Mouse (Mus musculus) limb, embryonic 14.5 days (tissue): ENCODE results near the gene Glod4. TPM values are rescaled to one million over a fixed set of nuclear protein-coding genes. Genes with fewer than 3 reads are reported as not detected.
A peak's percentile ranks its signal among the peaks of the same experiment; 100 is the strongest.

Source experiments
- ATAC-seq: fragments of 200-750 bp; cut with Nextera tagmentation; 2 replicates; pipeline ENCODE4 v1.8.0; 2017; ENCODE audit warnings: low read depth, moderate number of reproducible peaks, moderate TSS enrichment; ENCODE audit not compliant: low FRiP score
- DNase-seq: peaks from one replicate; pipeline ENCODE4 v3.0.0-alpha.2; 2015; ENCODE audit warnings: low spot score
- H3K27ac ChIP-seq: fragments of 300-500 bp; sonication (generic); replicated peaks from 2 replicates; pipeline ENCODE4 v1.5.1; 2014; ENCODE audit warnings: low read depth, mild to moderate bottlenecking, low read length, moderate library complexity, mixed read lengths
- H3K27me3 ChIP-seq: fragments of 300-500 bp; sonication (generic); 2 replicates; pipeline ENCODE4 v1.6.1; 2014; ENCODE audit warnings: low read length, mixed read lengths; ENCODE audit not compliant: control insufficient read depth, insufficient read depth
- H3K36me3 ChIP-seq: fragments of 300-500 bp; sonication (generic); 2 replicates; pipeline ENCODE4 v1.6.1; 2014; ENCODE audit warnings: mild to moderate bottlenecking, low read length, moderate library complexity, mixed read lengths; ENCODE audit not compliant: control insufficient read depth, insufficient read depth
- H3K4me1 ChIP-seq: fragments of 300-500 bp; sonication (generic); 2 replicates; pipeline ENCODE4 v1.6.1; 2014; ENCODE audit warnings: antibody characterized with exemption, low read length, mixed read lengths; ENCODE audit not compliant: control insufficient read depth, insufficient read depth
- H3K4me2 ChIP-seq: fragments of 300-500 bp; sonication (generic); replicated peaks from 2 replicates; pipeline ENCODE4 v1.6.1; 2014; ENCODE audit warnings: low read depth, mild to moderate bottlenecking, low read length, moderate library complexity; ENCODE audit not compliant: severe bottlenecking
- H3K4me3 ChIP-seq: fragments of 300-500 bp; sonication (generic); replicated peaks from 2 replicates; pipeline ENCODE4 v1.5.1; 2014; ENCODE audit warnings: low read length
- H3K9ac ChIP-seq: fragments of 300-500 bp; sonication (generic); 2 replicates; pipeline ENCODE4 v1.6.1; 2014; ENCODE audit warnings: mild to moderate bottlenecking, low read depth, low read length, moderate library complexity; ENCODE audit not compliant: severe bottlenecking
- H3K9me3 ChIP-seq: fragments of 300-500 bp; sonication (generic); 2 replicates; pipeline ENCODE4 v1.6.1; 2016; ENCODE audit warnings: low read length; ENCODE audit not compliant: control insufficient read depth
- POLR2A ChIP-seq: fragments of 200-500 bp; IDR thresholded peaks from 2 replicates; pipeline ENCODE4 v1.8.0; 2012; ENCODE audit warnings: inconsistent platforms, mild to moderate bottlenecking, moderate library complexity, borderline replicate concordance; ENCODE audit not compliant: insufficient read depth, insufficient read length; ENCODE audit errors: extremely low read depth
- WGBS: fragments of 180-500 bp; shearing (Covaris S2); extraction: QIAGEN DNeasy Blood & Tissue Kit; methylation state at CpG from one replicate; pipeline ENCODE4 v1.1.7; 2014; 5-methylcytosine and 5-hydroxymethylcytosine counted together
- polyA plus RNA-seq, 2 experiments: library from polyadenylated mRNA; depleted of rRNA in 1 of 2; stranded (reverse) in 1 of 2; unstranded in 1 of 2; fragments of >200 nt; fragmentation: Nextera tagmentation in 1 of 2; extraction: Ambion mirVana in 1 of 2; gene quantifications; 2 replicates each; pipeline versions ENCODE4 v1.2.1 to v1.2.3; 2012 to 2014

Glod4 gene
- polyA plus RNA-seq, 2 experiments: 56.2 to 140 TPM

DNA sequence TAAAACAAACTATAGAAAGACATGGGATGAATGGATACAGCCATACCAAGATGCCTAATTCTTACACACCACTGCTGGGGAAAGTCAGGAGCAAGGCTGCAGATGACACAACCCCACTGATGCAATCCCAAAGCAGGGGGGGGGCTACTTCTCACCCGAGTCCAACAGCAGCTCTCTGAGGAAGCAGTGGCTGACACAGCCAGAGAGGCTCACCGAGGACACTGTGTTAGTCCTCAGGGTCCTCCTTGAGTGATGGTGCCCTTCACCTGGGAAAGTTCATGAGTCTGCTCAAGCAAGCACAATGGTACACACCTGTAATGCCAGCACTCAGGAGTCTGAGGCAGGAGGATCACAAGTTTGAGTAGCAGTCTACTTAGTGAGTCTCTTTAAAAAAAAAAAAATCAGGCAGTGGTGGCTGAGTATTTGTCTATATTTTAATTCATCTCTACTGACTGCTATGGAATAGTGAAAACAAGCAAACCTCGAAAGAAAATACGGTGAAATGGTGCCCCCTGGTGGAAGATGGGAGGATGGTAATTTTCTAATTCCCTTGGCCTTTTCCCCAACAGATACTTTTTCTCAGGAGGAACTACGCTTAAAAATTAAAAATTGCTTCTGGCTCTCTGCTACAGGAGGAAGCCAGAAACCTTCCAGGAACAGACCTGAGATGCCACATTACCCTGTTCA lies 76.3 kb downstream of the Glod4 start:
- Histone ChIP-seq H3K4me2 (no peak overlapping the region), H3K36me3 (peaks cover 31% of the 10 kb centered on the region), H3K27me3 (no peaks in the 10 kb centered on the region), H3K27ac (no peak overlapping the region), H3K4me3 (no peak overlapping the region), H3K9me3 (no peaks in the 10 kb centered on the region), H3K4me1 (no peaks in the 10 kb centered on the region), H3K9ac (no peak overlapping the region)
- DNase-seq (peak; percentile 66), ATAC-seq (no peak)
- no peak for TF ChIP-seq POLR2A
- 28% methylated on average over 5 of the region's 5 CpGs for WGBS

- no peak for DNase-seq
- no peaks in the 10 kb centered on the region for H3K9me3 ChIP-seq
- peaks cover 26% of the 10 kb centered on the region for H3K36me3 ChIP-seq
- no peak overlapping the region for H3K4me3 ChIP-seq
- H3K27ac ChIP-seq: no peak overlapping the region
- WGBS: 95% methylated on average over 4 of the region's 4 CpGs
- TF ChIP-seq POLR2A: no peak
- no peak overlapping the region for H3K9ac ChIP-seq
- no peaks in the 10 kb centered on the region for H3K27me3 ChIP-seq
- H3K4me1 ChIP-seq: no peaks in the 10 kb centered on the region
- H3K4me2 ChIP-seq: no peak overlapping the region
- ATAC-seq: no peak
Measured at GRCm38 (mm10) chr11:76166657-76167056, 76.9 kb downstream of the Glod4 start.

DNA sequence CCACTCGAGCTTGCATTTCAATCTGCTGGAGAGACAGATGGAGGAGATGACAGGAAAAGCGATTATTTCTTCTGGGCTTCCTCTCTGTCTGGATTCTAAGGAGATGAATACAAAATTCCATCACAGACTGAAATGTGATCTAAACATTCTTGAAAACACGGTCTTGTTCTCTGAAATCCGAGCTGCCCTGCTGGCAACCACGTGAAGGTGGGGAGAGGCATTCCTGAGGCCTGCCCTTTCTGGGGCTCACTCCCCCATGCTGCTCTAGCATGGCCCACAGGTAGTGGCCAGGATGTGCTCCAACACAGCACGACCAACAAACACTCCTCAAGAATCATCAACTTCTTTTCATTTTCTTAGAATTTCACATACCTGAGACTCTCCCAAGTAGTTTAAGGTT lies 83.3 kb downstream of the Glod4 start:
- no peaks in the 10 kb centered on the region for H3K9me3 ChIP-seq
- no peaks in the 10 kb centered on the region for H3K4me1 ChIP-seq
- TF ChIP-seq POLR2A: no peak
- H3K4me2 ChIP-seq: no peak overlapping the region
- H3K27me3 ChIP-seq: no peaks in the 10 kb centered on the region
- H3K9ac ChIP-seq: no peak overlapping the region
- no peak overlapping the region for H3K4me3 ChIP-seq
- WGBS: 36% methylated on average over 6 of the region's 6 CpGs
- no peak overlapping the region for H3K27ac ChIP-seq
- ATAC-seq (no peak), DNase-seq (peak; percentile 9)
- peaks cover 26% of the 10 kb centered on the region for H3K36me3 ChIP-seq

DNA sequence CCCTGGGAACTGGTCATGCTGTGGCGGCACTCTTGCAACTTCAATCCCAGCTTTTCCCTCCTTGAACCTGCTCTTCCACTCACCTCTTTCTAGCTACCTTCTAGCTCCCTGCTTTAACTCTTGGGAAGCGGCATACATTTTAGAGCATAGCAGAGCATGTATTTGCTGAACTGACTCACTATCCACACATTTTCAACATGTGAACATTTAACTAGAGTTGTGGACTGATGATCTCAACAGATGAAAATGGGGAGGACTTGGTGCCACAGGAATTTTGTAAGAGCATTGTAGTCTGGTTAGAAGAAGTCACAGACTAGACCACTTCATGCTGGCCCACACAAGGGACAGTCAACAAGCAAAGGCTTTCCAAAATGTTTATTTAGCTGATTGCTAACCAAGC lies 85.2 kb downstream of the Glod4 start:
- Histone ChIP-seq H3K4me3 (no peak overlapping the region), H3K9ac (no peak overlapping the region), H3K4me2 (no peak overlapping the region), H3K4me1 (no peaks in the 10 kb centered on the region), H3K27me3 (no peaks in the 10 kb centered on the region), H3K9me3 (no peaks in the 10 kb centered on the region), H3K36me3 (peaks cover 28% of the 10 kb centered on the region), H3K27ac (no peak overlapping the region)
- no peak for ATAC-seq
- WGBS: 88% methylated on average over 2 of the region's 2 CpGs
- no peak for DNase-seq
- no peak for TF ChIP-seq POLR2A

GRCm38 (mm10) chr11:76154861-76155260 lies 88.7 kb downstream of the Glod4 start:
- no peaks in the 10 kb centered on the region for H3K27me3 ChIP-seq
- H3K9ac ChIP-seq: no peak overlapping the region
- peaks cover 19% of the 10 kb centered on the region for H3K36me3 ChIP-seq
- no peak overlapping the region for H3K4me2 ChIP-seq
- H3K4me1 ChIP-seq: 0 out of 2 replicates have a peak, but pooled peaks cover 3% of the 10 kb centered on the region
- DNase-seq (no peak), ATAC-seq (no peak)
- no peak overlapping the region for H3K27ac ChIP-seq
- H3K4me3 ChIP-seq: no peak overlapping the region
- no peaks in the 10 kb centered on the region for H3K9me3 ChIP-seq
- no peak for TF ChIP-seq POLR2A
- 86% methylated on average over 2 of the region's 2 CpGs for WGBS
